Mouse (Mus musculus): ENCODE results near the gene Shox2.

The Shox2 gene

GRCm38 (mm10) chr3:66981706-66982105, at the start of gene Shox2:
TSS of gene Shox2 (minus strand) at chr3:66981771.
- no peak for DNase-seq (ENCODE audit: low spot score)

- no peak for DNase-seq (ENCODE audit: low spot score)
Measured at GRCm38 (mm10) chr3:66996820-66997219, 15.2 kb upstream of the Shox2 start.

- no peak for DNase-seq (ENCODE audit: low spot score)
Measured at GRCm38 (mm10) chr3:66986287-66986560, 4.7 kb upstream of the Shox2 start.

- peak; percentile 77 for DNase-seq (ENCODE audit: low spot score)
Measured at GRCm38 (mm10) chr3:66985539-66986286, 4.1 kb upstream of the Shox2 start.

- DNase-seq (ENCODE audit: low spot score): no peak
Measured at GRCm38 (mm10) chr3:66983481-66983880, 1.9 kb upstream of the Shox2 start.

- peak; percentile 39 for DNase-seq (ENCODE audit: low spot score)
Measured at GRCm38 (mm10) chr3:66982181-66982911, 775 bp upstream of the Shox2 start.

- DNase-seq (ENCODE audit: low spot score): peak; percentile 60
Measured at GRCm38 (mm10) chr3:66981101-66981661, 390 bp downstream of the Shox2 start, which contains the start of gene Rsrc1. TSS of gene Rsrc1 (plus strand) at chr3:66981390.

GRCm38 (mm10) chr3:66980111-66980975, 1.2 kb downstream of the Shox2 start:
- DNase-seq (ENCODE audit: low spot score): no peak

GRCm38 (mm10) chr3:66979491-66979890, 2.1 kb downstream of the Shox2 start:
- no peak for DNase-seq (ENCODE audit: low spot score)

- DNase-seq (ENCODE audit: low spot score): no peak
Measured at GRCm38 (mm10) chr3:66978457-66979381, 2.9 kb downstream of the Shox2 start.

GRCm38 (mm10) chr3:66977811-66978456, 3.6 kb downstream of the Shox2 start:
- DNase-seq (ENCODE audit: low spot score): no peak

- no peak for DNase-seq (ENCODE audit: low spot score)
Measured at GRCm38 (mm10) chr3:66976889-66977615, 4.5 kb downstream of the Shox2 start.

GRCm38 (mm10) chr3:66974501-66974900, 7.1 kb downstream of the Shox2 start:
- no peak for DNase-seq (ENCODE audit: low spot score)

- peak; percentile 49 for DNase-seq (ENCODE audit: low spot score)
Measured at GRCm38 (mm10) chr3:66973391-66973943, 8.1 kb downstream of the Shox2 start.

GRCm38 (mm10) chr3:66972191-66972950, 9.2 kb downstream of the Shox2 start:
- no peak for DNase-seq (ENCODE audit: low spot score)

- no peak for DNase-seq (ENCODE audit: low spot score)
Measured at GRCm38 (mm10) chr3:66970661-66971331, 10.8 kb downstream of the Shox2 start.

GRCm38 (mm10) chr3:66970261-66970660, 11.3 kb downstream of the Shox2 start:
- no peak for DNase-seq (ENCODE audit: low spot score)

- no peak for DNase-seq (ENCODE audit: low spot score)
Measured at GRCm38 (mm10) chr3:66967508-66967907, 14.1 kb downstream of the Shox2 start.
